Mouse (Mus musculus) liver, postnatal 0 days (tissue): ENCODE measurements at regions not wholly inside any gene's neighbourhood (a gene's known extent, or its start where the extent isn't known, plus 50 kb on each side); places are given as distances from the start of the nearest gene placed in this dataset.

Experiments
- CTCF ChIP-seq: sonication (generic); IDR thresholded peaks from 2 replicates; pipeline ENCODE4 v1.5.1; 2016; ENCODE audit warnings: antibody characterized with exemption, low read depth
- EP300 ChIP-seq: IDR thresholded peaks from 2 replicates; pipeline ENCODE4 v1.6.1; 2016; ENCODE audit warnings: antibody characterized with exemption, low read depth, mild to moderate bottlenecking

DNA sequence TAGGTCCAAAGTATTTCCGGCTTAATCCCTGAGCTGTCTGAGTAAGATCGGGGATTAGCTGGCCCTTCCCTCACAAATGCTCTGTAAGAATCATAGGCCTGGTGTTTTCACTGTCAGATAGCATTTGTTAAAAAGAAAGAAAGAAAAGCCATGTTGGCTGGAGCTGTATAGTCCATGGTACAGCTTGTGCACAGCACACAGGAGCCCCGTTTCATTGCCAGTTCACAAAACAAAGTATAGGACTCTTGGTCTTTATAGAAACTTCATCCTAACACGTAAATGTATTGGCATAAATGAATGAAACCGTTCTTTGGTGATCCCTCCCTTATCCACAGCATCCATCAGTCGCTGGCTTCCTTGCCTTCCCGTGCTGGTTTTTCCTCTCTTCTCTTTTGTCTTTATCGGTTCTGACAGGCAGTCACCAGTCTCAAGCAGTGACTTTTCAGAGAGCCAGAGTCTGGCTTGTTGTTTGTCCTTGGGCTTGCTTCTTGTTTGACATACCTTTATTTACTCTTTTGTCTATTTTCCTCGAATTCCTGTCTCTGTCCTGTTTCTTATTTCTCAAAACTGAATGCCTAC lies 117.3 kb downstream of the Dhrs2 start:
- TF ChIP-seq CTCF: no peak
- no peak for TF ChIP-seq EP300
